Mouse (Mus musculus): Measurements from ENCODE around the gene Aldh4a1. TPM values are rescaled to one million over a fixed set of nuclear protein-coding genes. Genes with fewer than 3 reads are reported as not detected.

Gene Aldh4a1
- polyA plus RNA-seq, 1 experiment from 2014 or later = 14.6 TPM

GRCm38 (mm10) chr4:139636373-139636772, 13.7 kb downstream of the Aldh4a1 start:
- Histone ChIP-seq H3K4me3 (ENCODE audit: low read depth, low read length) (no peak overlapping the region), H3K4me1 (ENCODE audit: control insufficient read depth, insufficient read depth, low read length) (no peaks in the 10 kb centered on the region), H3K27me3 (ENCODE audit: control insufficient read depth, insufficient read depth, low read length) (no peaks in the 10 kb centered on the region), H3K9me3 (ENCODE audit: control insufficient read depth, low read depth, low read length) (no peaks in the 10 kb centered on the region), H3K4me2 (replicated peaks; ENCODE audit: low read depth, low read length) (no peak overlapping the region), H3K9ac (replicated peaks; ENCODE audit: low read depth, low read length) (no peak overlapping the region), H3K27ac (ENCODE audit: low read length) (no peak overlapping the region), H3K36me3 (ENCODE audit: control insufficient read depth, insufficient read depth, low read length) (no peaks in the 10 kb centered on the region; the same call in 1 of the 2 replicates)
- no peak for ATAC-seq (ENCODE audit: insufficient number of reproducible peaks, insufficient read depth, low FRiP score, low read depth)
- 27% methylated on average over 7 of the region's 7 CpGs for WGBS

DNA sequence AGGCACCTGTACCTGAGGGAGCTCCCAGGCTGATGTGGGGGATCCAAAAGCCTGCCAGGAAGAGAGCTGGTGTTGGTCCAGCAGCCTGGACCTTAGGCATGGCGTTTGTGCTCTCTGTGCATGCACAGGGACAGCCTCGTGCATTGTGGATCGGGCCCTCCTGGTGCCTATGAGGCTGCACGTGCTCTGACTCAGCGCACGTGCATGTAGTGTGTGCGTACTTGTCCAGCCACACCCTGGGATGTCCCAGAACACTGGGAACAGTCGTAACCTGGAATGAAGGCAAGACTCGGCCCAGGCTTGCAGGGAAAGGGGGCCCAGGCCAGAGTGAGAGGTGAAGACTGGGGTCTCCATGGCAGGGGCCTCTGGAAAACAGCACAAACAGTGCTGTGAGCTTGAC, 15.2 kb downstream of the Aldh4a1 start:
- no peak for ATAC-seq (ENCODE audit: insufficient number of reproducible peaks, insufficient read depth, low FRiP score, low read depth)
- 89% methylated on average over 9 of the region's 9 CpGs for WGBS

GRCm38 (mm10) chr4:139638356-139638755, 15.7 kb downstream of the Aldh4a1 start:
- WGBS = 93% methylated on average over 16 of the region's 16 CpGs
- Histone ChIP-seq H3K27ac (ENCODE audit: low read length) (no peak overlapping the region), H3K9ac (replicated peaks; ENCODE audit: low read depth, low read length) (no peak overlapping the region), H3K9me3 (ENCODE audit: control insufficient read depth, low read depth, low read length) (no peaks in the 10 kb centered on the region), H3K4me2 (replicated peaks; ENCODE audit: low read depth, low read length) (no peak overlapping the region), H3K36me3 (ENCODE audit: control insufficient read depth, insufficient read depth, low read length) (no peaks in the 10 kb centered on the region; the same call in 1 of the 2 replicates), H3K4me1 (ENCODE audit: control insufficient read depth, insufficient read depth, low read length) (0 out of 2 replicates have a peak, but pooled peaks cover 3% of the 10 kb centered on the region), H3K4me3 (ENCODE audit: low read depth, low read length) (no peak overlapping the region), H3K27me3 (ENCODE audit: control insufficient read depth, insufficient read depth, low read length) (no peaks in the 10 kb centered on the region)
- ATAC-seq (ENCODE audit: insufficient number of reproducible peaks, insufficient read depth, low FRiP score, low read depth) = no peak

More for the DNA sequence above, 15.2 kb downstream of the Aldh4a1 start:
- H3K9ac ChIP-seq (replicated peaks; ENCODE audit: low read depth, low read length) = no peak overlapping the region
- H3K36me3 ChIP-seq (ENCODE audit: control insufficient read depth, insufficient read depth, low read length) = no peaks in the 10 kb centered on the region; the same call in 1 of the 2 replicates
- 0 out of 2 replicates have a peak, but pooled peaks cover 3% of the 10 kb centered on the region for H3K4me1 ChIP-seq (ENCODE audit: control insufficient read depth, insufficient read depth, low read length)
- H3K27me3 ChIP-seq (ENCODE audit: control insufficient read depth, insufficient read depth, low read length) = no peaks in the 10 kb centered on the region
- H3K4me2 ChIP-seq (replicated peaks; ENCODE audit: low read depth, low read length) = no peak overlapping the region
- no peak overlapping the region for H3K4me3 ChIP-seq (ENCODE audit: low read depth, low read length)
- no peak overlapping the region for H3K27ac ChIP-seq (ENCODE audit: low read length)
- no peaks in the 10 kb centered on the region for H3K9me3 ChIP-seq (ENCODE audit: control insufficient read depth, low read depth, low read length)

- no peak overlapping the region for H3K4me3 ChIP-seq (ENCODE audit: low read depth, low read length)
- no peak for ATAC-seq (ENCODE audit: insufficient number of reproducible peaks, insufficient read depth, low FRiP score, low read depth)
- H3K27me3 ChIP-seq (ENCODE audit: control insufficient read depth, insufficient read depth, low read length) = no peaks in the 10 kb centered on the region
- H3K9me3 ChIP-seq (ENCODE audit: control insufficient read depth, low read depth, low read length) = no peaks in the 10 kb centered on the region
- H3K9ac ChIP-seq (replicated peaks; ENCODE audit: low read depth, low read length) = no peak overlapping the region
- no peak overlapping the region for H3K4me2 ChIP-seq (replicated peaks; ENCODE audit: low read depth, low read length)
- no peaks in the 10 kb centered on the region; the same call in 1 of the 2 replicates for H3K36me3 ChIP-seq (ENCODE audit: control insufficient read depth, insufficient read depth, low read length)
- WGBS = 49% methylated on average over 12 of the region's 12 CpGs
- no peak overlapping the region for H3K27ac ChIP-seq (ENCODE audit: low read length)
- H3K4me1 ChIP-seq (ENCODE audit: control insufficient read depth, insufficient read depth, low read length) = 0 out of 2 replicates have a peak, but pooled peaks cover 3% of the 10 kb centered on the region
Measured at GRCm38 (mm10) chr4:139639801-139640200, 17.1 kb downstream of the Aldh4a1 start.

GRCm38 (mm10) chr4:139640333-139640732, 17.7 kb downstream of the Aldh4a1 start:
- Histone ChIP-seq H3K9ac (replicated peaks; ENCODE audit: low read depth, low read length) (no peak overlapping the region), H3K36me3 (ENCODE audit: control insufficient read depth, insufficient read depth, low read length) (no peaks in the 10 kb centered on the region; the same call in 1 of the 2 replicates), H3K9me3 (ENCODE audit: control insufficient read depth, low read depth, low read length) (no peaks in the 10 kb centered on the region), H3K27ac (ENCODE audit: low read length) (no peak overlapping the region), H3K4me3 (ENCODE audit: low read depth, low read length) (no peak overlapping the region), H3K27me3 (ENCODE audit: control insufficient read depth, insufficient read depth, low read length) (no peaks in the 10 kb centered on the region), H3K4me1 (ENCODE audit: control insufficient read depth, insufficient read depth, low read length) (0 out of 2 replicates have a peak, but pooled peaks cover 3% of the 10 kb centered on the region), H3K4me2 (replicated peaks; ENCODE audit: low read depth, low read length) (no peak overlapping the region)
- no peak for ATAC-seq (ENCODE audit: insufficient number of reproducible peaks, insufficient read depth, low FRiP score, low read depth)
- WGBS = 69% methylated on average over 12 of the region's 12 CpGs

DNA sequence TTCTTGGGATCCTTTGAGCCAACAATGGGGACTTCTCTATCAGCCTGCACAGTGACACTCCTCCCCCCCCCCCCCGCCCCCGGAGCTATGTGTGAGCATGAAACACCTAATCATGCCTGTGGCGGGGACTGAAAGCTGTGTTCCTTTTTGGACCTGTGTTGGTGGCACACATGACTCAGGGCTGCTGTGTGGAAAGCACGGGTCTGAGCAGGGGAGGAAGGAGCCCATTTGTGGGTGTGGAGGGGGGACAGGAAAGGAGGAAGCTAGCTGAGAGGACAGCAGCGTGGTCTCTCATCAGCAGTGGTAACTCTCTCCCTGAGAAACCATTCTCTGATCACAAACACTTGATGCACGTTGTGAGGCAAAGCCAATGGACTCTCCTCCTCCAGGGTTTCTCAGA, 18.1 kb downstream of the Aldh4a1 start:
- H3K27me3 ChIP-seq (ENCODE audit: control insufficient read depth, insufficient read depth, low read length) = no peaks in the 10 kb centered on the region
- H3K9me3 ChIP-seq (ENCODE audit: control insufficient read depth, low read depth, low read length) = no peaks in the 10 kb centered on the region
- no peak overlapping the region for H3K4me2 ChIP-seq (replicated peaks; ENCODE audit: low read depth, low read length)
- H3K4me1 ChIP-seq (ENCODE audit: control insufficient read depth, insufficient read depth, low read length) = 0 out of 2 replicates have a peak, but pooled peaks cover 3% of the 10 kb centered on the region
- H3K4me3 ChIP-seq (ENCODE audit: low read depth, low read length) = no peak overlapping the region
- WGBS = 61% methylated on average over 6 of the region's 6 CpGs
- H3K36me3 ChIP-seq (ENCODE audit: control insufficient read depth, insufficient read depth, low read length) = no peaks in the 10 kb centered on the region; the same call in 1 of the 2 replicates
- no peak for ATAC-seq (ENCODE audit: insufficient number of reproducible peaks, insufficient read depth, low FRiP score, low read depth)
- no peak overlapping the region for H3K27ac ChIP-seq (ENCODE audit: low read length)
- no peak overlapping the region for H3K9ac ChIP-seq (replicated peaks; ENCODE audit: low read depth, low read length)

- ATAC-seq (ENCODE audit: insufficient number of reproducible peaks, insufficient read depth, low FRiP score, low read depth) = no peak
Measured at GRCm38 (mm10) chr4:139641829-139642425, 19.3 kb downstream of the Aldh4a1 start.

DNA sequence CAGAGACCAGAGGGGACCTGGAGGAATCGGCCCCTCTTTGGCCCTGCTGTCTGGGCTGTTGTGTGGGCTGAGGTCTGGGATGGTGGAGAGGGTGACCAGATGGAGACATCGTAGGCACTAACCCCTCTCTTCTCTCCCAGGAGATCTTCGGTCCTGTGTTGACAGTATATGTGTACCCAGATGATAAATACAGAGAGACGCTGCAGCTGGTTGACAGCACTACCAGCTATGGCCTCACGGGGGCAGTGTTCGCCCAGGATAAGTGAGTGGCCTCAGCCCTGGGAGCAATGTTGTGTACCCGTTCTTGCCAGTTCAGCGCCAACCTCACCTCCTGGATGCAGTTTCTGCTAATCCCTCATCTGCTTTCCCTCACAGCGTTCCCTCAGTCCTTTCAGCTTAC, 21.3 kb downstream of the Aldh4a1 start:
- H3K27ac ChIP-seq (ENCODE audit: low read length) = no peak overlapping the region
- 0 out of 2 replicates have a peak, but pooled peaks have one; percentile 24 for ATAC-seq (ENCODE audit: insufficient number of reproducible peaks, insufficient read depth, low FRiP score, low read depth)
- H3K9me3 ChIP-seq (ENCODE audit: control insufficient read depth, low read depth, low read length) = no peaks in the 10 kb centered on the region
- no peak overlapping the region for H3K9ac ChIP-seq (replicated peaks; ENCODE audit: low read depth, low read length)
- no peak overlapping the region for H3K4me2 ChIP-seq (replicated peaks; ENCODE audit: low read depth, low read length)
- 0 out of 2 replicates have a peak, but pooled peaks cover 3% of the 10 kb centered on the region for H3K4me1 ChIP-seq (ENCODE audit: control insufficient read depth, insufficient read depth, low read length)
- H3K36me3 ChIP-seq (ENCODE audit: control insufficient read depth, insufficient read depth, low read length) = peaks cover 3% of the 10 kb centered on the region; the same call in 1 of the 2 replicates
- H3K4me3 ChIP-seq (ENCODE audit: low read depth, low read length) = no peak overlapping the region
- 13% methylated on average over 9 of the region's 9 CpGs for WGBS
- no peaks in the 10 kb centered on the region for H3K27me3 ChIP-seq (ENCODE audit: control insufficient read depth, insufficient read depth, low read length)

More at GRCm38 (mm10) chr4:139641829-139642425, 19.3 kb downstream of the Aldh4a1 start:
- Histone ChIP-seq H3K4me1 (ENCODE audit: control insufficient read depth, insufficient read depth, low read length) (0 out of 2 replicates have a peak, but pooled peaks cover 3% of the 10 kb centered on the region), H3K4me2 (replicated peaks; ENCODE audit: low read depth, low read length) (peak overlapping the region; percentile 27), H3K9ac (replicated peaks; ENCODE audit: low read depth, low read length) (no peak overlapping the region), H3K9me3 (ENCODE audit: control insufficient read depth, low read depth, low read length) (no peaks in the 10 kb centered on the region), H3K4me3 (ENCODE audit: low read depth, low read length) (0 out of 2 replicates have a peak overlapping the region, but pooled peaks have one; percentile 0), H3K27ac (ENCODE audit: low read length) (no peak overlapping the region), H3K36me3 (ENCODE audit: control insufficient read depth, insufficient read depth, low read length) (no peaks in the 10 kb centered on the region; the same call in 1 of the 2 replicates), H3K27me3 (ENCODE audit: control insufficient read depth, insufficient read depth, low read length) (no peaks in the 10 kb centered on the region)
- 6% methylated on average over 30 of the region's 30 CpGs for WGBS

All from stomach, embryonic 14.5 days (tissue).